Mouse (Mus musculus) heart, postnatal 36 days (tissue): Measurements from ENCODE around the gene Ush1c. TPM values are rescaled to one million over a fixed set of nuclear protein-coding genes. Genes with fewer than 3 reads are reported as not detected.
A peak's percentile ranks its signal among the peaks of the same experiment; 100 is the strongest.
"Not testable (repeated sequence)": the region's sequence is repeated elsewhere in the genome, so short reads cannot be mapped to it uniquely, and the experiment has no call there.

ENCODE experiments used
- DNase-seq, 2 experiments: peaks; one replicate each; pipeline ENCODE4 v3.0.0; 2021 to 2022
- intact Hi-C: fragments of 180-260 bp; cut with DNase I; formaldehyde crosslinking; loops from one replicate; pipeline ENCODE4 v1.15.1; 2025
- total RNA-seq, 2 experiments: library from RNA; stranded (reverse); gene quantifications; 2 replicates each; pipeline ENCODE4 v1.2.3; 2021

Ush1c gene
- total RNA-seq, 2 experiments from 2014 or later: 5.8 to 7.4 TPM

DNA sequence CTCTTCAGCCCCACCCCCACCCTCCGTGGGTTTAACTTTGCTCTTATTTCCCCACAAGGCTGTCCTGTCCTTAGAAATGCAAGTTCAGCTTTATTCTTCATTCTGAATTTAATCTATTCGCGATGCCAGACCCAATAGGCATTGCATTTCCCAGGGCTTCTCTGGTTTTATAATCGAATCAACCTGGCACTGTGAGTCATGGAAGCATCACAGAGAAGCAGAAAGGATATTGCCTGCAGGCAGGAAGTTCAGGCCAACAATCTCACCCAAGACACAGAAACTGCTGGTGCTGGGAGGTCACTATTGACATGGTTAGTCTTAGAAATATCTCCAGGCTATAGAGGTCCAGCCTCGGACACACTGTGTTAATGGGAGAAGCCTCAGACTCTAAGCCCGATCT lies 28.0 kb downstream of the Ush1c start:
- intact Hi-C loops: no loop called here

DNA sequence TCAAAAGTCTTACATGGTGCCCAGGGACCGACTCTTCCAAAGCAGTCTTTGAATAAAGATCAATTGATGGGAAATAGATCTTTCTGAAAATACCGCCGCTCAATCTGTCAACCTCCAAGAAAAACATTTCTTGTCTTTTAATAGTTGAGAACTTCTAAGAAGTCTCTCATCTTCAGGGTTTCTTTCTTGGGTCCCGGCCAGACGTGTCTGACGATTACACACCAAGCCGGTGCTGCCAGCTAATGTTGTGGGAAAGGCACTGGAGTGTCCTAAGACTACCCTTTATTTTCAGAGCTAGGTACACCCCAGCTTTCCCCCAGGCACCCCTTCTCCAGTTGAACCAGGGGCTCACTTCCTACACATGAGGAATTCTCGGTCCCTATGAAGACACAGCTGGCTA lies 30.2 kb downstream of the Ush1c start:
- DNase-seq: no peak
- intact Hi-C loops: no loop called here

More for the DNA sequence above, 28.0 kb downstream of the Ush1c start:
- no peak for DNase-seq

DNA sequence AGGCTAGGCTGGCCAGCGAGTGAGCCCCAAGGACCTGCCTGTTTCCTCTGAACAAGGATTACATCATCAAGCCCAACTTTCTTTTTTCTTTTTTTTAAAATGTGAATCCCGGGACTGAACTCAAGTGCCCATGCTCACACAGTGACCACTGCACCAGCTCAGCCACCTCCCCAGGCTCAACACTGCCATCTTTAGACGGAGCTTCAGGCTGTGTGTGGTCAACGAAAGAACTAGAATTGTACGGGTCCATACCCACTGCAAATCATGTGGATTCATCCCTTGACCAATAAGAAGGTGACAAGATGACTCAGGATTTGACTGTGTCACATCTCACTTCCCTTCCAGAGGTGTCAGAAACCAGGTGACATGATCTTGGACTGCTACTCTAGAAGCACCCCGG lies 33.5 kb downstream of the Ush1c start:
- intact Hi-C loops: loop anchor here (2.0 kb wide), 2 partner anchors 108 to 262 kb away; no protein-coding TSS in a partner anchor
- no peak for DNase-seq

DNA sequence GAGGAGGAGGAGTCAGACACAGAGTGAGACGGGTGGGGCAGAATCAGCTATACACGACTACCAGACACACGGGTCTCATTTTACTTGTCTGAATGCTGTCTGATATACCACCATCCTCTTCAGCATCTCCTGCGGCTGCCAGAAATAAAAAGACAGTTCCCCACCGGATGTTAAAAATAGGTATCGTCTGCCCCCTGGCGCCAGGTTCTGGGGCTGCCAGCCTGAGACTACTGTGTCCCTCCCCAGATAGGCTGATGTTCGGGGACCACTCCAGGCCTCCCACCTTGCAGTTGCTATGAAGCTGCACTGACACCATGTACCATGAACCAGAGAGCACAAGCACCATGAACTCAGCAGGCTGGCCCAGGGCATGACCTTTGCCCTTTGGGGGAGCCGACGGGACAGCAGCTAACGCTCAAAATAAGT lies 34.2 kb downstream of the Ush1c start:
- DNase-seq: peak; percentile 16 to 47
- intact Hi-C loops: loop anchor here (2.0 kb wide), 2 partner anchors 107 to 261 kb away; no protein-coding TSS in a partner anchor

DNA sequence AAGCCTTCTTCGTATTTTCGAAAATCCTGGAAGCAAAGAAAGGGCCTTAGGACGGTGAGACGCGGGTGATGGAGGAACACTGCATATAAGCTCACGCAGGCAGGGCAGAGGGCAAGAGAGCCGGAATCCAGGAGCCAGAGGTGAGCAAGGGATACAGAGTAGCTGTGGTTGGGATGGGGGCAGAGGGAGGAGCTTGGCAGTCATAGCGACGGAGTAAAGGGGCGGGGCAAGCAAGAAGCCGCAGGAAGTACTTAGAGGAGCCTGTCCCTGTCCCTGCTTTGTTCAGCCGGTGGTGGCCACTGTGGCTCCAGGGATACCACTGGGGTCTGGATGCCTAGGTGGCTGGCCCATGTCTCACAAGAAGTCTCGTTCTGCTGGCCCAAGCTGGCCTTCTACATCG lies 36.7 kb downstream of the Ush1c start:
- no peak for DNase-seq
- intact Hi-C loops: no loop called here

DNA sequence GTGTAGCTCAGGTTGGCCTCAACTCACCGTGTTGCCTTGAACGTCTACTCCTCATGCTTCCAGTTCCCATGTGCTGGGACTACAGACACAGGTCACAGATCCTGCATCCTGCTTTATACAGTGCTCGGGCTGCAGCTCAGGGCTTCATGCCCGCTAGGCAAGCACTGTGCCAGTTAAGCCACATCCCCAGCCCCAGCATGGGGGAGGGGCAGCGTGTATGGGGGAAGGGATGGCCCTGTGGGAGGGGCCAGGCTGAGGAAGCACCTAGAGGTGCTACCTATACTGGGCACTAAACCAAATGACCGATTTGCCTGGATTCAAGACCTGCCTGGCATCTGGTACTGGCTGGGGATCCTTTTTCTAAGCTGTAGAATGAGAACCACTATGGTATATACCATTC lies 38.3 kb downstream of the Ush1c start:
- no peak for DNase-seq
- intact Hi-C loops: no loop called here

DNA sequence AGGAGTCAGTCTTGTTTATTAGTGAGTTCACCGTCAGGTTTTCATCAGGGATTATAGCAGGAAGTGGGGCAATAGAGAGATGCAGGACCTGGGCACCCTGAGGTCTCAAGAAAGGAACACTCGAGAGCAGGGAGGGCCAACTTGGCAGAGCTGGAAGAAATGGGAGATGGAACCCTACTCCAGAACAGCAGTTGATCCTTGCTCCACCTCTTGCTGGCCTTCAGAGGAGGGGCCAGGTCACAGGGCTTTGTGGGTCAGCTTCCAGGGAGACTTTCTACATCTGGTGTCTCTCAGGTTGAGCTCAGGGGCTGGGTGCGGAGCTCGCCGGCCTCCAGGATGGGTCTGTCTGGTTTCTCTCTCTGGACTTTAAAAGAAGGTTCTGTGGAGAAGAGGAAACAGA lies 42.9 kb downstream of the Ush1c start:
- intact Hi-C loops: no loop called here
- DNase-seq: no peak

DNA sequence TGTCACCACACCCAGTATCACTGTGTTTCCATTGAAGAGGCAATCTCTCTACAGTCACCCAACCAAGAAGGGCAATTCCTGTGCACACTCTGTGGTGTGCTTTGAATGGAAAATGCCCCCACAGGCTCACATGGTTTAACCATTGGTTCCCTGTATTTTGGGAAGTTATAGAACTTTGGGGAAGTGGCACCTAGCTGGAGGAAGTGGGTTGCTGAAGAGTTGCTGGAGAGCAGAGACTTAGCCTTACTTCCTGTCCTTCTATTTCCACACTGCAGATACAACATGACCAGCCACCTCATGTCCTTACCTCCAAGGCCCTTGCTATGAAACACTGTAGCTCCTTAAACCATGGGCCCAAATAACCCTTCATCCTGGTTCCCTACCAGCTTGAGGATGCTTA lies 54.1 kb downstream of the Ush1c start:
- intact Hi-C loops: no loop called here
- no peak for DNase-seq

DNA sequence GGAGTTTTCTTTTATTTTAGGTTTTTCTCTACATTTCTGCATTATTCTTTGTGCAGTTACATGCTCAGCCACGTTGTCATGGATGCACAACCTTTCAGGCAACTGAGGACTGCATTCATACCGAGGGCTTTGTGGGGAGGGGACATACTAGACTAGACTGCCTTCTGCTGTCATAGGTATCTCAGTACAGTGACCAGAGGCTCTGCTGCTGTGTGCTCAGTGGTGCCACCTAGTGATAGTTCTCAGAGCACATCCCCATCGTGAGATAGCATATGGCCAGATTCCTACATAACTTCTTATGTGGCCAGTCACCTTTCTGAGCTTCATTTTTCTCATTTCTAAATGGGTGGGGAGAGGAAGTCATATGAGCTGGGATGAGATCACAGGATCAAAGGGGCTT lies 56.7 kb downstream of the Ush1c start:
- peak; percentile 39 to 43 for DNase-seq

DNA sequence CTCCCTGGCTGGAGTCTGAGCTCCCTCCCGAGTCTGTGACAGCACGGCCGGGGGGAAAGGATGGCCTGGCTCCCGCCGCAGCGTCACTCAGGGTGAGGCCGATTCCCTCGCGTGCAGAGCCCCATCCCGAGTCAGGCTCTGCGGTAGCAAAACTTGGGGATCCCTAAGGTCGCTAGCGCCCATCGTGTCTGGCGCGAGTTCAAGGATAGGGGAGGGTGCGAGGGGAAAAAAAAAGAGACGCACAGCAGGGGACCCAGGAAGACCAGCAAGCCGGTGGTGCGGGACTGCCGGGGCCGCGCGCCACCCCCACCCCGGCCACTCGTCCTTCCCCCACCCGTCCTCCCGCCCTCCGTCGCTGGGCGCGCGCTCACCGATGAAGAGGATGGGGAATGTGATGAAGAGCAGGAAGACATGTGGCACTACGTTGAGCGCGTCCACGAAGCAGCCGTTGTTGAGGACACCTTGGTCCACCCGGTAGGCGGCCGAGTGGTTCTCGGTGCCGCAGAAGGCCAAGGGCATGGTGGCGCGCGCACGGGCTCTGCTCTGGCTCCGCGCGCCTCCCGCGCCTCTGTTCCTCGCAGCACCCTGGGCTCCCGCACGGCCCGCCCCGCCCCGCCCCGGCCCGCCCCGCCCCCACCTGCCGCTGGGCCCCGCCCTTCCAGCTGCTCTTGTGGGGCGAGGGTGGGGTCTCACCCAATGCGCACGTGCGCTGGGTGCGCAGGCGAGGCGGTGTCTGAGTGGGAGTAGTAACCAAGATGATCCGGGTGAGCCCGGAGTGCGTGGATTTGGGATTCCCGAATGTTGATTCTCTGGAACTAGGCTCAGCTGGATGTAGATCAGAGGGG lies 58.6 kb downstream of the Ush1c start, which contains the start of gene Abcc8:
Gene Abcc8 (minus strand): TSS at position 603 of the 845 bp plus-strand sequence.
- peak in 1 of 2 experiments; percentile 8 for DNase-seq
- intact Hi-C loops: no loop called here

More for the DNA sequence above, 56.7 kb downstream of the Ush1c start:
- intact Hi-C loops: loop anchor here (1.0 kb wide), 1 partner anchor 85 kb away; no protein-coding TSS in a partner anchor

DNA sequence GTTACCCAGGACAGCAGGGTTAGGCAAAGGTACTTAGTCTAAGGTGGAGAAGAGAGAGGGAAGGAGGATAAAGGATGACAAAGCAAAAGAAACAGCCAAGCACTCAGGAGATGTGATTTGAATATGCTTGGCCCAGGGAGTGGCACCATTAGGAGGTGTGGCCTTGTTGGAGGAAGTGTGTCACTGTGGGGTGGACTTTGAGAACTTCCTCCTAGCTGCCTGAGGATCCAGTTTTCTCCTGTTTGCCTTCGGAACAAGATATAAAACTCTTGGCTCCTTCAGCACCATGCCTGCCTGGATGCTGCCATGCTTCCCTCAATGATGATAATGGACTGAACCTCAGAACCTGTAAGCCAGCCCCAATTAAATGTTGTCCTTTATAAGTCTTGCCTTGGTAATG lies 69.3 kb downstream of the Ush1c start:
- intact Hi-C loops, DNase-seq: not testable (repeated sequence)

DNA sequence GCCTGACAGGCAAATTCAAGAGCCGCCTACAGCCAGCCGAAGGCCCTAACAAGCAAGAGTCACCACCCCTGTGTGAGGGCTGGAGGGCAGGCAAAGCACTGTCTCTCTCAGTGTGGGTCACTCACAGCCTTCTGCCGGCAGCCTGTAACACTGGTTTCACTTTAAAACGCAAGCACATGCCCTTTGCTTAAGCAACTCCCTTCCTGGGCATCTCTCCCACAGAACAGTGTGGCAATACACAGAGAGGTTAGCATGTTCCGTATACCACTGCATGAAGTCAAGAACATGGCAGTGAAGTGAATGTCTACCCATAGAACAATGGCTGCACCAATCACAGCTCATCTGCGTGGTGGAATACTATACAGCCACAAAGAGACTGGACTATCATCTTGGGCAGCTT lies 69.9 kb downstream of the Ush1c start:
- DNase-seq: no peak
- intact Hi-C loops: no loop called here

DNA sequence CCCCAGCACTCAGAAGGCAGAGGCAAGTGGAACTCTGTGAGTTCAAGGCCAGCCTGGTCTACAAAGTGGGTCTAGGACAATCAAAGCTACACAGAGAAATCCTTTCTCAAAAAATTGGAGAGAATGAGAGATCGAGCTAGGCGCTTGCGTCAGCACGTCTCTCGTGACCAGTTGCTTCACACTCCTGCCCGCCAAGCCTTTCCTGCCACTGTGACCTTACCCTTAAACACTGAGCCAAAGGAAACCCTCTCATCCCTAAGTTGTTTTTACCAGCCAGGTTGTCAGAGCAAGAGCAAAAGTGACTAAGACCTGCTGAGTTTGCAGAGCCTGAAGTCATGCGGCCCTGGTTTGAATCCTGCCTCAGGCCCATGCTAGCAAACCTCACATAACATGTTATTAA lies 70.4 kb downstream of the Ush1c start:
- intact Hi-C loops: no loop called here
- no peak for DNase-seq

DNA sequence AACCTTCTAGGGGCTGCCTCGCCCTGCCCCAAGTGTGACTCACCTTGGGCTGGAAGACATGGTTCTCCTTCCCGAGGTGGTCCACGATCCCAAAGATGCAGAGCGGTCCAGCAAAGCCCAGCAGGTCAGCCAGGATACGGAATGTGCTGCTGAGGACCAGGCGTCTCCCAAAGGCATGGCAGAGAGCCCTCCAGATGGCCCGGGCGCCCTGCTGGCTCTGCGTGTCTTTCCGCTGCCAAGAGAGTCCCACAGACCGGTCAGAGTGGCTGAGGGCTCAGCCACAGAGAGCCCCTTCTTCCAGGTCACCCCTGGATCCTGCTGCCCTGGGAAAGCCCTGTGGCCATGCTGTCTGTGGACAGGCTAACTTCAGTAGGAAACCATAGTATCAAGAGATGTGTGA lies 72.4 kb downstream of the Ush1c start:
- no peak for DNase-seq
- intact Hi-C loops: no loop called here

DNA sequence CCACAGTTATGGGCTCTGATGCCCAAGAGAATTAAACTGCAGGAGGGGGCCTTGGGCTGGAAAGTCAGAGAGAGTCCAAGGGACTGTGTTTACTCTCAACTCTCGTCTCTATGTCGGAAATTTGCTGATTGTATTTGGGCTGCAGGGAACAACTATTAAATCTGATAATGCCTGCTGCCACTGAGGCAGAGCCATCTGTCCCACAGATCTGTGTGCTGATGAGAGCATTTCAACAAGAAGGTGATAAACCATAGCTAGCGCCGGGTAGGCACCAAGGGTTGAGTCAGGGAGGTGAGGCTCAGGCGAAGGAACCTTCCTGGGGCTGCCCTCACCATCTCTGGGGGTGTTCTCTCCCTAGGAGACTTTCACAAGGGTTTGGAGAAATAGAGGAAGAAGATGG lies 75.6 kb downstream of the Ush1c start:
- intact Hi-C loops: loop anchor here (5.0 kb wide), 2 partner anchors 45 to 65 kb away; no protein-coding TSS in a partner anchor
- DNase-seq: no peak

DNA sequence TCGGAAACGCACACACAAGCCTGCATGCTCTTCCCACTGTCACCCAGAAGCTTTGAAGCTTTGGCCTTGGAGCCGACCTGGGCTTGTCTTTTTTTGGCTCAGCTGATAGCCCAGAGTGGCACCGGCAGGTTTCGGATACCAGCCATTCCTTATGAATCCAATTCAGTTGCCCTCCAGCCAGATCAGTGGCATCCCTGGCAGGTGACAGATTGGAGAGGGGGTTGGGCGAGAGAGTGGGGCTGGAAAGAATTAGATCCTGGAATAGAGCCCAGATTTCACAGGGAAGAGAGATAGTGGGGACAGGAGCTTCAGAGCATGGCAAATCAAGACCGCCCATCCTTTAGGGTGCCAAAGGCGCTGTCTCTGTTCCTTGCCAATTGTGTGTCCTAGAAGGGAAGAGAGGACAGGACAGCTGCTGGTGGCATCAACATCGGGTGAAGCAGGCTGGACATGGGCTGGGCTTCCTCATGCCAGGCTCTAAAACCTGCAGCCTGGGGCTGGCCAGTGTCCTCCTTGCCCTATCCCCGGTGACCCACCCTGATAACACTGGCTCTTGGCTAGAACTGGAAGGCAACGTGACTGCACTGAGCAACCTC lies 76.1 kb downstream of the Ush1c start:
- DNase-seq: peak; percentile 46 to 63
- intact Hi-C loops: loop anchor here (5.0 kb wide), 2 partner anchors 45 to 65 kb away; no protein-coding TSS in a partner anchor

DNA sequence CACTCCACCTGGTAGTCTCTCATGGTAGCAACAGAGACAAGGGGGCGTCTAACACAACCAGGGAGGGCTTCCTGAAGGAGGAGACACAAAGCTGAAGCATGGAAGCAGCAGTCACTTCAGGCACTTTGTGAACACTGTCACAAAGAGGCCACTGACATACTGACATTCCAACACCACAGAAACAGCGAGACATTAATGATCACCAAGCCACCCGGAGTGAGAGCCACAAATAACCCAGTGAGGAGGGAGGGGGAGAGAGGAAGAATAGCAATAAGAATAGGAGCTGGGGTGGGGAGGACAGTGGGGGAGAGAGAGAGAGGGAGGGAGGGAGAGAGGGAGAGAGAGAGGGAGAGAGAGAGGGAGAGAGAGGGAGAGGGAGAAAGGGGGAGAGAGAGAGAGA lies 76.7 kb downstream of the Ush1c start:
- intact Hi-C loops: loop anchor here (5.0 kb wide), 2 partner anchors 44 to 64 kb away; no protein-coding TSS in a partner anchor
- peak in 1 of 2 experiments; percentile 13 for DNase-seq

DNA sequence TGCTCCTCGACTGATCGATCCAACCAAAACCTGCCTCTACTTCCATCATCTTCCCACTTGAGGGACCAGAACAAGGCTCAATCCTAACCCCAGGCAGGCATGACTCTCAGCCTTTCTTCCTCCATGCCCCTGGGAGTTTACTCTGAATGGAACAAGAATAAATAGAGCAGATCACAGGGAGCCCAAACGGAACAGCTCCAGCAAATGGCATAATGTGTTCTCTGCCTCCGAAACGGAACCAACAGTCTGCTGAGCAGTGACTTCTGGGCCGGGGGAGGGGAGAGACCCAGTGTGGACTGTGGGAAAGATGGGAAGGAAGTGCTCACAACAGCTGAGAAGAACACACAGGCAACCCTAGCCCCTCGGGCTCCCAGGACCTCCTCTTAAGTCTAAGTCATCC lies 80.6 kb downstream of the Ush1c start:
- intact Hi-C loops: no loop called here
- DNase-seq: no peak

DNA sequence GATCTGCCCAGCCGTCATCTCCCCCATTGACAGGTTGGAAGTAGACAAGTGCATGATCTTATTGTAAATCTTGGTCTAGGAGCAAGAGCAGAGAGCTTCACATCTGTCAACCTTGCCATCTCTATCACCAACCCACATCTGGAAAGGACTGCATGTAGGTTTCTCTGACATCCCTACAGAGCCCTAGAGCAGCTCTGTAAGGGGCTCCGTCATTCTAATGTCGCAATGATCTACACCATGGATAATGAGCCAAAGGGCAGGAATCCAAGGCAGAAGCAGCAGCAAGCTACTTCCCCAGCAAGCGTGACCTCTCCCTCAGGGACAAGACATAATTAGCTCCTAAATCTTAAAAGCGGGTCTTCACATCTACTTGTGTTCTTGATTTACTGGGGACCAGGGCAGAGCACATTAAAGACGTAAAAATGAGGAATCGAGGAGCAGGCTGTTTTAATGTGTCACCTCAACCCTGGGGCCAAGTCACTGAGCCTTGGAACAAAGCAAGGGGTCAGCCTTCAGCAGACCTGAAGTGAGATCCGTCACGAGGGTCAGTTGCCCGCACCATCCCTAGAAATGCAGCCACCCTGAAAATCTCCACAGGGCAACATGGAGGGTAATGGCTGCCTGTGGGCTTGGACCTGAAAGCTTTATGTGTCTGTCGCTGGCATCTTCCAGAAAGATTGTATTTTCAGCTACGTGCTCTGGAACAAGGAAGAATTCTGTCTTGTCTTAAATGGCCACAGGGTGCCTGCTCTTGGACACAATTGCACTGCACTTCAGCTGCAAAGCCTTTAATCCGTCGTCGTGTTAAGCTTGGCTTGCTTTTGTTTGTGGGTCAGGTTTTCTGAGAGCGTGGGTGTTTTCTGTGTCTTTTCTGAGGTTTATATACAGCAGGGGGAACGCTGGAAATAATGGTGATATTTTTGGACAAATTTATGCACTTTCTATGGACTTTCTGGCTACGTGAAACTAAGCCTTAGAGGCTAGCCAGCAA lies 83.5 kb downstream of the Ush1c start:
- intact Hi-C loops: no loop called here
- DNase-seq: no peak

DNA sequence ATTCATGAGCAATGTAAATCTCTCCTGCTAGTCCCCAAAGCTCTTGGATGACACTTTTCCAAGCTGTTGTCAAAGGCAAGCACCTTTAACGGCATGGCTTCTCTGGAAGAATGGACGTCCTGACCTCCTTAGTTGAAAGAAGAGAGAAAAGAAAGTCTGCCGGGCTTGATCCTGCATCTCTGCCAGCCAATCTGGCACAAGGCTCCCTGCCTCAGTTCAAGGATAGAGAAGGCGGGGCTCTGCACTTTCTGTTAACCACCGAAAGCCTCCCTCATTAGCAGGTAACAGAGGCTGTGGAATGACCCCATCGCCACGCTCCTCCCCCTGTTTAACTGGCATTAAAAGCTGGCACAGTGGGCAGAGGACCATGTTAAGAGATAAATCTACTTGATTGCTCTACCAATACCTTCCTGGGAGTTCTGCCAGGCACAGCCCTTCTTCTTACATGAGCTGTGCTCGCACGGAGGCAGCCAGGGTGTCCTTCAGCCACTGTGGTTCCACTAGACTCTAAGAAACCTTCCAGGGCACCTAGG lies 85.4 kb downstream of the Ush1c start:
- DNase-seq: peak in 1 of 2 experiments; percentile 9
- intact Hi-C loops: no loop called here
